Mouse (Mus musculus) liver, postnatal 0 days (tissue): ENCODE measurements at regions not wholly inside any gene's neighbourhood (a gene's known extent, or its start where the extent isn't known, plus 50 kb on each side); places are given as distances from the start of the nearest gene placed in this dataset.

Source experiments
- ATAC-seq: fragments of 200-750 bp; cut with Nextera tagmentation; 2 replicates; pipeline ENCODE4 v1.8.0; 2017; ENCODE audit warnings: mild to moderate bottlenecking, moderate library complexity
- DNase-seq: peaks from one replicate; pipeline ENCODE4 v3.0.0-alpha.2; 2016
- H3K27ac ChIP-seq: fragments of 300-500 bp; sonication (generic); 2 replicates; pipeline ENCODE4 v1.5.1; 2014; ENCODE audit warnings: antibody characterized with exemption, moderate library complexity, mild to moderate bottlenecking, low read depth
- H3K27me3 ChIP-seq: fragments of 300-500 bp; sonication (generic); 2 replicates; pipeline ENCODE4 v1.6.1; 2014; ENCODE audit warnings: low read length, control low read depth, mixed read lengths; ENCODE audit not compliant: insufficient read depth
- H3K36me3 ChIP-seq: fragments of 300-500 bp; sonication (generic); replicated peaks from 2 replicates; pipeline ENCODE4 v1.6.1; 2014; ENCODE audit warnings: mild to moderate bottlenecking, control low read depth, low read length, moderate library complexity, mixed read lengths; ENCODE audit not compliant: insufficient read depth
- H3K4me1 ChIP-seq: fragments of 300-500 bp; sonication (generic); 2 replicates; pipeline ENCODE4 v1.6.1; 2014; ENCODE audit warnings: antibody characterized with exemption, mild to moderate bottlenecking, control low read depth; ENCODE audit not compliant: insufficient read depth
- H3K4me2 ChIP-seq: fragments of 300-500 bp; sonication (generic); 2 replicates; pipeline ENCODE4 v1.6.1; 2014; ENCODE audit warnings: low read depth, mild to moderate bottlenecking, low read length, moderate library complexity, mixed read lengths
- H3K4me3 ChIP-seq: fragments of 300-500 bp; sonication (generic); 2 replicates; pipeline ENCODE4 v1.5.1; 2014; ENCODE audit warnings: low read depth, low read length
- H3K9ac ChIP-seq: fragments of 300-500 bp; sonication (generic); replicated peaks from 2 replicates; pipeline ENCODE4 v1.6.1; 2014; ENCODE audit warnings: mild to moderate bottlenecking, moderate library complexity
- H3K9me3 ChIP-seq: fragments of 300-500 bp; sonication (generic); 2 replicates; pipeline ENCODE4 v1.6.1; 2016; ENCODE audit warnings: mild to moderate bottlenecking, control low read depth, low read length, mixed read lengths
- CTCF ChIP-seq: sonication (generic); IDR thresholded peaks from 2 replicates; pipeline ENCODE4 v1.5.1; 2016; ENCODE audit warnings: antibody characterized with exemption, low read depth
- EP300 ChIP-seq: IDR thresholded peaks from 2 replicates; pipeline ENCODE4 v1.6.1; 2016; ENCODE audit warnings: antibody characterized with exemption, low read depth, mild to moderate bottlenecking
- WGBS: fragments of 180-500 bp; shearing (Covaris S2); extraction: QIAGEN DNeasy Blood & Tissue Kit; methylation state at CpG from one replicate; pipeline ENCODE4 v1.1.7; 2014; ENCODE audit not compliant: insufficient replicate concordance; 5-methylcytosine and 5-hydroxymethylcytosine counted together

- no peak overlapping the region for H3K4me3 ChIP-seq
- H3K36me3 ChIP-seq = no peaks in the 10 kb centered on the region
- no peaks in the 10 kb centered on the region for H3K27me3 ChIP-seq
- no peak overlapping the region for H3K4me2 ChIP-seq
- no peaks in the 10 kb centered on the region for H3K4me1 ChIP-seq
- ATAC-seq (no peak), DNase-seq (no peak)
- H3K9me3 ChIP-seq = no peaks in the 10 kb centered on the region
- H3K9ac ChIP-seq = no peak overlapping the region
- no peak for TF ChIP-seq CTCF
- TF ChIP-seq EP300 = no peak
- H3K27ac ChIP-seq = no peak overlapping the region
- 42% methylated on average over 1 of the region's 1 CpGs for WGBS
These were observed 524.7 kb upstream of the Kif18a start for GRCm38 (mm10) chr2:108755821-108756220.

GRCm38 (mm10) chr2:108756251-108756650, 524.3 kb upstream of the Kif18a start:
- Histone ChIP-seq H3K4me3 (no peak overlapping the region), H3K4me1 (no peaks in the 10 kb centered on the region), H3K36me3 (no peaks in the 10 kb centered on the region), H3K4me2 (no peak overlapping the region), H3K27ac (no peak overlapping the region), H3K9me3 (no peaks in the 10 kb centered on the region), H3K27me3 (no peaks in the 10 kb centered on the region), H3K9ac (no peak overlapping the region)
- DNase-seq (no peak), ATAC-seq (no peak)
- 71% methylated on average over 1 of the region's 1 CpGs for WGBS
- TF ChIP-seq CTCF = no peak
- TF ChIP-seq EP300 = no peak

- H3K27me3 ChIP-seq = no peaks in the 10 kb centered on the region
- WGBS = 48% methylated on average over 4 of the region's 4 CpGs
- no peak overlapping the region for H3K4me2 ChIP-seq
- H3K9me3 ChIP-seq = no peaks in the 10 kb centered on the region
- no peaks in the 10 kb centered on the region for H3K4me1 ChIP-seq
- TF ChIP-seq EP300 (no peak), CTCF (no peak)
- DNase-seq = no peak
- ATAC-seq = no peak
- H3K27ac ChIP-seq = no peak overlapping the region
- no peak overlapping the region for H3K9ac ChIP-seq
- H3K36me3 ChIP-seq = no peaks in the 10 kb centered on the region
- no peak overlapping the region for H3K4me3 ChIP-seq
These were observed 515.8 kb upstream of the Kif18a start for GRCm38 (mm10) chr2:108764703-108765102.

DNA sequence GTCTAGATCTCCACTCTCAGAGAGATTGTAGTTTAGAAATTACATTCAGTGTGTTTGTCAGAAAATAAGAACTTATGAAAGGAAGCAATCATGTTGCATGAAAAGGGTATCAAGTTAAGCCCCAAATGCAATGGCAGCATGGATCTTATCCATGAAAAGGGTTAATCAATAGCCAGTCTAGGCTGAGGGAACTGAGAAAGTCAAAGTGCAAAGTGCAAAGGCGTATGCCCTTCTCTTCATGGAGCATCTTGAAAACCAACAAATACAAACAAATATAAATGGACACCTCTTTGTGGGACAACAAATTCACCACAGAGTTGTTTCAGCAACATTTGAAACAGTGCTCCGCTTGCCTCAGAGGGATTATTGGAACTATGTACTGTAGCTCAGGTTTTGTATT, 514.1 kb upstream of the Kif18a start:
- Histone ChIP-seq H3K9me3 (no peaks in the 10 kb centered on the region), H3K4me1 (no peaks in the 10 kb centered on the region), H3K36me3 (no peaks in the 10 kb centered on the region), H3K4me3 (no peak overlapping the region), H3K4me2 (no peak overlapping the region), H3K9ac (no peak overlapping the region), H3K27ac (no peak overlapping the region), H3K27me3 (no peaks in the 10 kb centered on the region)
- WGBS = 66% methylated on average over 2 of the region's 2 CpGs
- DNase-seq = no peak
- ATAC-seq = no peak
- no peak for TF ChIP-seq EP300
- TF ChIP-seq CTCF = no peak

DNA sequence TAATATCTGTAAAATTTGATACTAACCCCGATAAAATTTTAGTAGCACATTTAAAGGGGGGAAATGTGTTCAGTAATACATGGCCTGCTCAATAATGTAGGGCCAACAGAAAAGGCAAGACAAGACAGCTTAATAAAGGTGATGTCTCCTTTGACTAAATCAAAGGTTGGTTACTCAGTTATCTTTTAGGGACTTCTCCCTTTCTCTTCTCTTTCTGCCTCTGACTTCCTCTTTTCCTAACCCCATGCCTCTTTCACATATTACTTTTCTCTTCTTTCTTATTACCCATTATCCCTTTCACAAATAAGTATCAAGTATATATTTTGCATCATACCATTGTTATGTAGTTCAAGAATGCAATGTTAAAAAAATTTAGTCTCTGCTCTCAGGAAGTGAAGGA, 510.2 kb upstream of the Kif18a start:
- H3K36me3 ChIP-seq = no peaks in the 10 kb centered on the region
- H3K27ac ChIP-seq = no peak overlapping the region
- no peak overlapping the region for H3K9ac ChIP-seq
- WGBS = 84% methylated on average over 1 of the region's 1 CpGs
- H3K27me3 ChIP-seq = no peaks in the 10 kb centered on the region
- H3K4me2 ChIP-seq = no peak overlapping the region
- no peaks in the 10 kb centered on the region for H3K9me3 ChIP-seq
- H3K4me3 ChIP-seq = no peak overlapping the region
- DNase-seq (no peak), ATAC-seq (no peak)
- H3K4me1 ChIP-seq = no peaks in the 10 kb centered on the region
- TF ChIP-seq EP300 = no peak
- no peak for TF ChIP-seq CTCF

- no peak overlapping the region for H3K9ac ChIP-seq
- DNase-seq (no peak), ATAC-seq (no peak)
- TF ChIP-seq EP300 (no peak), CTCF (no peak)
- no peak overlapping the region for H3K27ac ChIP-seq
- no peak overlapping the region for H3K4me2 ChIP-seq
- H3K27me3 ChIP-seq = no peaks in the 10 kb centered on the region
- no peaks in the 10 kb centered on the region for H3K9me3 ChIP-seq
- H3K4me1 ChIP-seq = no peaks in the 10 kb centered on the region
- no peak overlapping the region for H3K4me3 ChIP-seq
- H3K36me3 ChIP-seq = no peaks in the 10 kb centered on the region
These were observed 497.1 kb upstream of the Kif18a start for GRCm38 (mm10) chr2:108783457-108783856.

DNA sequence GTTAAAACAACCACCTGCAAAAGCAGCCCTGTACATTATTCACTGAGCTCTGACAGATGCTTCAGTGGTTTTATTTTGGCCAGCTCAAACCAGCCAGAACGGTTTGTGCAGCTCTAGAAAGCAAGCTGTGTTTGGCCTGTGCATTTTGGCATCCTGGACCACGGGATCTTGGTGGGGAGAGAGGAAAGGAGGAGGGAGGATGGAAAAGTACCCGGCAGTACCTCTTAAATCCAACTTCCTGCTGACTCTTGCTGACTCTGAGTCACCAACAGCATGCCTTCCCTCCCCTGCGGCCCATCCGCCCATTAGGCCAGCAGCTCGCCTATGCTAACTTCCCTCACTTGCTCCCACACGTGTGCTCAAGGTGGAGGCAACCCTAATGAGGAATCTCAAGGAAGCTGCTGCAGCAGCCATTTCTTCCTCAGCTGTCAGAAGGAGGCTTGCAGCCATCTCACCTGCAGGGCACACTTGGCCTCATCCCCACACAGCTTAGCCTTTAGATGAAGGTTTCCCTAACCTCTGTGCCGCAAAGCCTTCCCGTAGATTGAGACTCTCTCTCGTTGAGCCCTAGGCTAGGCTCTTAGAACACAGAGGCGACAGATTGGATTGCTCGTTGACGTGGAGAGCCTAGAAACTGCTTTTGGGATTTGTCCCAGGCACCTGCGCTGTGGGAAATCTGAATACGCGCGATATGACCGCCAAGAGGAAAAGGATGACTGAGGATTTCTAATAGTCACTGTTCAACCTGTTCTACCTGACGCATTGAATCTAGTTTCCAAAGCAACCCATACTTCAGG, 495.2 kb upstream of the Kif18a start:
- Histone ChIP-seq H3K4me1 (no peaks in the 10 kb centered on the region), H3K36me3 (no peaks in the 10 kb centered on the region), H3K27ac (no peak overlapping the region), H3K9ac (no peak overlapping the region), H3K9me3 (no peaks in the 10 kb centered on the region), H3K4me2 (no peak overlapping the region), H3K4me3 (no peak overlapping the region), H3K27me3 (no peaks in the 10 kb centered on the region)
- 76% methylated on average over 19 of the region's 19 CpGs for WGBS
- no peak for TF ChIP-seq CTCF
- no peak for TF ChIP-seq EP300
- ATAC-seq (no peak), DNase-seq (no peak)
